Mouse (Mus musculus): ENCODE data around the gene Fam227b. TPM values are rescaled to one million over a fixed set of nuclear protein-coding genes. Genes with fewer than 3 reads are reported as not detected.

Gene Fam227b
- polyA plus RNA-seq, 1 experiment from 2014 or later, result not detected

- Histone ChIP-seq H3K27ac (no peak overlapping the region), H3K4me2 (replicated peaks) (no peak overlapping the region), H3K36me3 (no peaks in the 10 kb centered on the region), H3K9me3 (replicated peaks) (no peaks in the 10 kb centered on the region), H3K4me3 (no peak overlapping the region), H3K9ac (no peak overlapping the region), H3K27me3 (no peaks in the 10 kb centered on the region), H3K4me1 (no peaks in the 10 kb centered on the region)
- 65% methylated on average over 5 of the region's 5 CpGs for WGBS
- no peak for ATAC-seq (ENCODE audit: low FRiP score)
These were observed 61.4 kb downstream of the Fam227b start for GRCm38 (mm10) chr2:126090432-126090831.

DNA sequence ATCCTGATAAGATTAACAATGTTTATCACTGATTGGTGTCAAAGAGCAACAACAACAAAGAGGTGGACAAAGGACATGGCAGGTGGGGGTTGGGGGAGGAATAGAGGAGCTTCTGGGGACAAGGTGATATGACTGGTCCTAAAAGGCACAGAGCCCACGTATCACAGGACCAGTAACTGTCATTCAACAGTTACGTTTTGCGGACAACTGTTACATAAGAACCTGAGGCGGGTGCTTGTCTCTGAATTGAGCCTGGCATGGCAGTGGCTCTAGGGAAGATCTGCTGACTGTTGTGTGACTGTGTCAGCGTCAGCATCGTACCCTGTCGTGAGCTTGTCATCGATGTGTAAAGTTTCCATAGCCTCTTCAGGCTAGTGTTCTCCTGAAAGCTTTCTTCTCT lies 65.6 kb downstream of the Fam227b start:
- H3K36me3 ChIP-seq, result no peaks in the 10 kb centered on the region
- no peaks in the 10 kb centered on the region for H3K27me3 ChIP-seq
- H3K9ac ChIP-seq, result no peak overlapping the region
- no peaks in the 10 kb centered on the region for H3K4me1 ChIP-seq
- H3K4me2 ChIP-seq (replicated peaks), result no peak overlapping the region
- no peak overlapping the region for H3K27ac ChIP-seq
- WGBS, result 77% methylated on average over 8 of the region's 8 CpGs
- no peak overlapping the region for H3K4me3 ChIP-seq
- no peaks in the 10 kb centered on the region for H3K9me3 ChIP-seq (replicated peaks)
- ATAC-seq (ENCODE audit: low FRiP score), result no peak

DNA sequence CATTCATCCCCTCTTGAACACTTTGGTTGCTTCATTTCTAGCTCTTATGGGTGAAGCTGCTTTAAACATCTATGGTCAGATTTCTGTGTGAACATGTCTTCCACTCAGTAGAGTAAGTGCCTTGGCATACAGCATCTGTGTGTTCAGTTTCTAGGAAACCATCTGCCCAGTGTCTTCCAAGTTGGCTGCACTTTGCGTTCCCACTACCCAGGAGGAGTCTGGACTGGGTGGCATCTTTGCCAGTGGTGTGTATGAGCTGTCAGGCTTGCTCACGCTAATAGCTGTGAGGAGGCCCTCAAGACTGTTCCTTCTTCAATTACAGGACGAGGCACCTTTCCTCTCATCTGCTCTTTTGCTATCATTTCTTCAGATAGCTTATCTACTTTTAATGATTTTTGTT lies 67.5 kb downstream of the Fam227b start:
- H3K36me3 ChIP-seq, result no peaks in the 10 kb centered on the region
- H3K27me3 ChIP-seq, result no peaks in the 10 kb centered on the region
- H3K4me1 ChIP-seq, result no peaks in the 10 kb centered on the region
- H3K4me2 ChIP-seq (replicated peaks), result no peak overlapping the region
- H3K9ac ChIP-seq, result no peak overlapping the region
- no peak overlapping the region for H3K4me3 ChIP-seq
- H3K27ac ChIP-seq, result no peak overlapping the region
- 84% methylated on average over 3 of the region's 3 CpGs for WGBS
- no peak for ATAC-seq (ENCODE audit: low FRiP score)
- no peaks in the 10 kb centered on the region for H3K9me3 ChIP-seq (replicated peaks)

DNA sequence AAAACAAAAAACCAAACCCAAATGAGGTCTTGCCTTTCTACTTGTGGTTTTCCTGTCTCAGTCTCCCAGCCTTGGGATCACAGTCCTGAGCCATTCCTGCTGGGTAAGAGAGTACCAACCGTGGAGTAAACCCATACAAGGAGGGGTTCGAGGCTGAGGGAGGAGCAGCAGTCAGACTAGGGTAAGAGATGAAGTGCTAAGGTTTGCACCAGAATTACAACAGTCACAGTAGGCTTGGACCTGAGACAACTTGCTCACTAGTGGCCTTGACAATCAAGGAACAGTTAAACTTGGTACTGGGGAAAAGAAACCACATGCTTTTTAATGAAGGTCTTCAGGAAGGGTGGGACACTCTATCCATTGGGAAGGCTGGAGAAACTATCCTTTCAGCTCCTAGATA lies 72.7 kb downstream of the Fam227b start:
- Histone ChIP-seq H3K27ac (no peak overlapping the region), H3K9ac (no peak overlapping the region), H3K9me3 (replicated peaks) (no peaks in the 10 kb centered on the region), H3K36me3 (no peaks in the 10 kb centered on the region), H3K4me2 (replicated peaks) (no peak overlapping the region), H3K4me1 (no peaks in the 10 kb centered on the region), H3K27me3 (no peaks in the 10 kb centered on the region), H3K4me3 (no peak overlapping the region)
- WGBS, result 69% methylated on average over 2 of the region's 2 CpGs
- no peak for ATAC-seq (ENCODE audit: low FRiP score)

GRCm38 (mm10) chr2:126076506-126076905 lies 75.3 kb downstream of the Fam227b start:
- no peaks in the 10 kb centered on the region for H3K27me3 ChIP-seq
- ATAC-seq (ENCODE audit: low FRiP score), result no peak
- no peak overlapping the region for H3K4me2 ChIP-seq (replicated peaks)
- no peak overlapping the region for H3K27ac ChIP-seq
- no peaks in the 10 kb centered on the region for H3K36me3 ChIP-seq
- H3K9me3 ChIP-seq (replicated peaks), result no peaks in the 10 kb centered on the region
- H3K4me3 ChIP-seq, result no peak overlapping the region
- WGBS, result 94% methylated on average over 6 of the region's 6 CpGs
- no peak overlapping the region for H3K9ac ChIP-seq
- no peaks in the 10 kb centered on the region for H3K4me1 ChIP-seq

GRCm38 (mm10) chr2:126073744-126074143 lies 78.1 kb downstream of the Fam227b start:
- Histone ChIP-seq H3K4me1 (no peaks in the 10 kb centered on the region), H3K9me3 (replicated peaks) (no peaks in the 10 kb centered on the region), H3K27me3 (no peaks in the 10 kb centered on the region), H3K9ac (no peak overlapping the region), H3K27ac (no peak overlapping the region), H3K36me3 (no peaks in the 10 kb centered on the region), H3K4me2 (replicated peaks) (no peak overlapping the region), H3K4me3 (no peak overlapping the region)
- 95% methylated on average over 4 of the region's 4 CpGs for WGBS
- ATAC-seq (ENCODE audit: low FRiP score), result no peak

DNA sequence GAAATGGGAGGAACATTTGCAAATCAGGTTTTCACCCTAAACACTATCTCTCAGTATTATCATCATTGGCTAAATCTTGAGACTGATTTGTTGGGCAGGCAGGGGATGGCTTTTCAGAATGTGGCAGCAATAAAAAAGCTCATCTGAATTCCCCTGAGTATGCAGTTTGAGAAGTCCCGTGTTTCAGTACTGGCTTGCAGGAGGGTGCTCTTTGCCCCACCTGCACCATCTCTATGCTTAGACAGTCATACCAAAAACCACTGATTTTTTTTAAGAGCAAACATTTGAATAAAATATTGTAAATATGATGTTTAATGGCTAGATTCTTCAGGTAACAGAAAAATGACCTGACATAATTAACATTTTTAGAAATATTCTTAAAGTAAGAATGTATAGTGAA lies 82.1 kb downstream of the Fam227b start:
- 79% methylated on average over 1 of the region's 1 CpGs for WGBS
- Histone ChIP-seq H3K9me3 (replicated peaks) (no peaks in the 10 kb centered on the region), H3K4me1 (no peaks in the 10 kb centered on the region), H3K4me2 (replicated peaks) (no peak overlapping the region), H3K9ac (no peak overlapping the region), H3K27me3 (no peaks in the 10 kb centered on the region), H3K4me3 (no peak overlapping the region), H3K27ac (no peak overlapping the region), H3K36me3 (no peaks in the 10 kb centered on the region)
- no peak for ATAC-seq (ENCODE audit: low FRiP score)

DNA sequence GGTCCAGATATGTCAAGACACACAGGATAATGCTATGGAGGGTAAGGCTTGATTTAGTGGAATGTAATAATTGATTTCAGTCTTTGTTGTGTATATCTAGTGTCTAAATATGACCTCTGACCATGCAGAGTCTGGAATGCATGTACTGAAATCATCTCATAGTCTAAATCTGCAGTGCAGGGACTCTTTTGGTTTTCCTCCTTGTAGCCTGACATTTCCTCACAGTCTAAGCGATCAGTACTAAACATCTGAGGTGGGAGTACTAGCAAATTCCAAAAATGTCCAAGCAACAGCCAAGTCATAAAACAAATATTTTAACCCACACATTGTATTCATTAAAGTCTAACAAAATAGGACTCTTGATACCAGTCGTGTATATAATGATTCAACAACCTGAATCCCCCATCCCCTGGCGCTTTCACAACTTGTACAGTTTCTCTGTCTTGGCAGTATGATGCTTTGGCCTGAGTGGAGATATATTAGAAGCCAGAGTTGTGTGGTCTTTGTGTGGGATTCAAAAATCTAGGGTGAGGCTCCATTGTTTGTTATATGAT lies 86.4 kb downstream of the Fam227b start:
- no peak overlapping the region for H3K4me3 ChIP-seq
- H3K27ac ChIP-seq, result no peak overlapping the region
- no peak overlapping the region for H3K9ac ChIP-seq
- no peak for ATAC-seq (ENCODE audit: low FRiP score)
- H3K9me3 ChIP-seq (replicated peaks), result no peaks in the 10 kb centered on the region
- no peaks in the 10 kb centered on the region for H3K27me3 ChIP-seq
- H3K4me1 ChIP-seq, result no peaks in the 10 kb centered on the region
- no peak overlapping the region for H3K4me2 ChIP-seq (replicated peaks)
- no peaks in the 10 kb centered on the region for H3K36me3 ChIP-seq
- WGBS, result 89% methylated on average over 3 of the region's 3 CpGs

GRCm38 (mm10) chr2:126064814-126065213 lies 87.0 kb downstream of the Fam227b start:
- no peaks in the 10 kb centered on the region for H3K4me1 ChIP-seq
- no peaks in the 10 kb centered on the region for H3K27me3 ChIP-seq
- 44% methylated on average over 2 of the region's 2 CpGs for WGBS
- H3K4me2 ChIP-seq (replicated peaks), result no peak overlapping the region
- no peaks in the 10 kb centered on the region for H3K36me3 ChIP-seq
- no peaks in the 10 kb centered on the region for H3K9me3 ChIP-seq (replicated peaks)
- no peak overlapping the region for H3K9ac ChIP-seq
- ATAC-seq (ENCODE audit: low FRiP score), result no peak
- H3K4me3 ChIP-seq, result no peak overlapping the region
- H3K27ac ChIP-seq, result no peak overlapping the region

GRCm38 (mm10) chr2:126062876-126063275 lies 88.9 kb downstream of the Fam227b start:
- no peak overlapping the region for H3K4me2 ChIP-seq (replicated peaks)
- H3K9ac ChIP-seq, result no peak overlapping the region
- no peak for ATAC-seq (ENCODE audit: low FRiP score)
- H3K36me3 ChIP-seq, result no peaks in the 10 kb centered on the region
- no peaks in the 10 kb centered on the region for H3K4me1 ChIP-seq
- WGBS, result 86% methylated on average over 7 of the region's 7 CpGs
- no peaks in the 10 kb centered on the region for H3K27me3 ChIP-seq
- H3K4me3 ChIP-seq, result no peak overlapping the region
- no peaks in the 10 kb centered on the region for H3K9me3 ChIP-seq (replicated peaks)
- H3K27ac ChIP-seq, result no peak overlapping the region

- Histone ChIP-seq H3K27ac (no peak overlapping the region), H3K4me1 (no peaks in the 10 kb centered on the region), H3K4me3 (no peak overlapping the region), H3K9me3 (replicated peaks) (no peaks in the 10 kb centered on the region), H3K27me3 (no peaks in the 10 kb centered on the region), H3K36me3 (no peaks in the 10 kb centered on the region), H3K4me2 (replicated peaks) (no peak overlapping the region), H3K9ac (no peak overlapping the region)
- ATAC-seq (ENCODE audit: low FRiP score), result no peak
- WGBS, result 76% methylated on average over 17 of the region's 17 CpGs
These were observed 90.6 kb downstream of the Fam227b start for GRCm38 (mm10) chr2:126061037-126061773.

- Histone ChIP-seq H3K9me3 (replicated peaks) (no peaks in the 10 kb centered on the region), H3K9ac (no peak overlapping the region), H3K4me1 (no peaks in the 10 kb centered on the region), H3K27ac (no peak overlapping the region), H3K27me3 (no peaks in the 10 kb centered on the region), H3K4me3 (no peak overlapping the region), H3K36me3 (no peaks in the 10 kb centered on the region), H3K4me2 (replicated peaks) (no peak overlapping the region)
- 61% methylated on average over 4 of the region's 4 CpGs for WGBS
- ATAC-seq (ENCODE audit: low FRiP score), result no peak
These were observed 91.2 kb downstream of the Fam227b start for GRCm38 (mm10) chr2:126060595-126060994.

DNA sequence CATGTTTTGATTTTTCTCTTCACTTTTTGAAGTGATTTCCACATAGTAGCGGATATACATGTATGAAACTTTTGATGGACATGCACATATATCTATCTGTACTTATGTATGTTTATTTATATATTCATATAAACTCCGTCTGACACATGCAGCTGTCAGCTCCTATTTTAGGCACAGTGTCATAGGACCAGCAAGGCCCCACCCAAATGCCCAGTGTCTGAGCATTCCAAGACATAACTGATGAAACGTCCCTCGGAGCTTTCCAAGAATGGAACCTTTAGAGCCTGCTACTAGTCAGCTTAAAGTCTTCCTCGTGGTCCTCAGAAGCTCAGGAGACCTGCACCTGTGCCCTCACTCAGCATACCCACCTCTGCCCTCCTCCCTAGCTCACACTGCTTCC lies 98.1 kb downstream of the Fam227b start:
- H3K9me3 ChIP-seq (replicated peaks), result no peaks in the 10 kb centered on the region
- 62% methylated on average over 5 of the region's 5 CpGs for WGBS
- ATAC-seq (ENCODE audit: low FRiP score), result no peak
- no peak overlapping the region for H3K9ac ChIP-seq
- H3K4me1 ChIP-seq, result peaks cover 5% of the 10 kb centered on the region; the same call in 1 of the 2 replicates
- no peak overlapping the region for H3K27ac ChIP-seq
- H3K27me3 ChIP-seq, result no peaks in the 10 kb centered on the region
- no peak overlapping the region for H3K4me3 ChIP-seq
- no peak overlapping the region for H3K4me2 ChIP-seq (replicated peaks)
- H3K36me3 ChIP-seq, result no peaks in the 10 kb centered on the region

All from hindbrain, embryonic 12.5 days (tissue).